Comparison of ENCODE assay signal across 19 mouse cellular contexts in genomic region chr5:144872326-144872725, GRCm38 (mm10).
A peak's percentile ranks its signal among the peaks of the same experiment; 100 is the strongest.
DNase-seq lines count a peak whose midpoint lies in the region; TF ChIP-seq lines count a peak whose summit lies in the region.
"Had no signal": no experiment of that assay in that cellular context is flagged by ENCODE, and none has a peak within 500 bp of the region (broad histone marks: within the 10 kb centered on the region; RNA-seq: fewer than 3 reads in every experiment).

No protein-coding gene starts in this region.

- 68% methylated on average over 5 of the region's 5 CpGs for WGBS in kidney, adult 2 months

- TF ChIP-seq CTCF in kidney, adult 2 months (conservative IDR thresholded peaks at IDR 0.05; ENCODE audit: insufficient read depth, insufficient read length, low read depth, low read length): no peak
- TF ChIP-seq CTCF in testis, adult 2 months (IDR thresholded peaks at IDR 0.05; ENCODE audit: control insufficient read depth, insufficient read depth, insufficient replicate concordance, low read depth, low read length): no peak

- H3K27me3 ChIP-seq in kidney, adult 2 months (replicated peaks; ENCODE audit: control insufficient read depth, insufficient read depth, low read length): no peaks in the 10 kb centered on the region
- H3K27me3 ChIP-seq in testis, adult 2 months (ENCODE audit: control insufficient read depth, insufficient read depth, low read length): no peaks in the 10 kb centered on the region
- H3K27me3 ChIP-seq: embryonic facial prominence, embryonic 12.5 days; heart, embryonic 12.5 days; liver, embryonic 12.5 days; midbrain, embryonic 12.5 days; neural tube, embryonic 12.5 days; Patski had no signal

- H3K36me3 ChIP-seq in kidney, adult 2 months (ENCODE audit: control insufficient read depth, insufficient read depth, low read length): no peaks in the 10 kb centered on the region
- H3K36me3 ChIP-seq in testis, adult 2 months (ENCODE audit: control insufficient read depth, insufficient read depth, low read length): no peaks in the 10 kb centered on the region
- H3K36me3 ChIP-seq: liver, embryonic 12.5 days had no signal

- H3K27ac ChIP-seq in kidney, adult 2 months (ENCODE audit: insufficient read depth, low read depth, low read length): no peak overlapping the region
- peak overlapping the region; percentile 68; the same call in 1 of the 2 replicates for H3K27ac ChIP-seq in testis, adult 2 months (ENCODE audit: control insufficient read depth, insufficient read depth, low read depth, low read length)
- H3K27ac ChIP-seq: embryonic facial prominence, embryonic 12.5 days; liver, embryonic 12.5 days; macrophage; midbrain, embryonic 12.5 days; neural tube, embryonic 12.5 days had no signal

- no peaks in the 10 kb centered on the region for H3K4me1 ChIP-seq in kidney, adult 2 months (ENCODE audit: control insufficient read depth, insufficient read depth, low read length)
- no peaks in the 10 kb centered on the region; the same call in 1 of the 2 replicates for H3K4me1 ChIP-seq in testis, adult 2 months (ENCODE audit: control insufficient read depth, insufficient read depth, low read length)
- H3K4me1 ChIP-seq: embryonic facial prominence, embryonic 12.5 days; midbrain, embryonic 12.5 days had no signal

- no peak for TF ChIP-seq POLR2A in kidney, adult 2 months (IDR thresholded peaks at IDR 0.05; ENCODE audit: low read depth, low read length)
- TF ChIP-seq POLR2A in testis, adult 2 months (IDR thresholded peaks at IDR 0.05; ENCODE audit: control insufficient read depth, low read depth, low read length): no peak

- peak; percentile 28 for DNase-seq in adrenal gland, postnatal 14 days
- DNase-seq in adrenal gland, adult 18-20 months (ENCODE audit: low spot score in 2 of 2): no peak
- DNase-seq in kidney, adult 2 months: peak; percentile 33
- DNase-seq in kidney, adult 11 months: no peak
- no peak for DNase-seq in testis, postnatal 10 days (ENCODE audit: low spot score)
- DNase-seq in yolk sac, embryonic 10.5 days (ENCODE audit: low spot score): peak; percentile 29
- no peak for DNase-seq in lung, postnatal 36 days
- DNase-seq: adrenal gland, postnatal 25 days; cerebellum, adult 11 months; gastrocnemius, postnatal 36 days; lung, adult 2 months had no signal

- no peak overlapping the region for H3K4me3 ChIP-seq in kidney, adult 2 months (ENCODE audit: insufficient read depth, low read depth, low read length)
- H3K4me3 ChIP-seq in testis, adult 2 months (ENCODE audit: control insufficient read depth, low read depth, low read length): no peak overlapping the region
- H3K4me3 ChIP-seq: embryonic facial prominence, embryonic 12.5 days; heart, embryonic 12.5 days; liver, embryonic 12.5 days; midbrain, embryonic 12.5 days; neural tube, embryonic 12.5 days had no signal

Comparison
In these comparisons a context has a peak if more than half of its experiments do, and no peak if none do; other contexts are left out.
1. DNase-seq: peak in adrenal gland, postnatal 14 days (single experiment), kidney, adult 2 months (single experiment) and yolk sac, embryonic 10.5 days (single experiment); none in adrenal gland, adult 18-20 months (0 of 2), kidney, adult 11 months (single experiment), testis, postnatal 10 days (single experiment) and lung, postnatal 36 days (single experiment).